9 mouse cellular contexts compared by ENCODE assay signal in genomic region chr4:122983486-122984261, GRCm38 (mm10). TPM values are rescaled to one million over a fixed set of nuclear protein-coding genes. Genes with fewer than 3 reads are reported as not detected.
A peak's percentile ranks its signal among the peaks of the same experiment; 100 is the strongest.
DNase-seq lines count a peak whose midpoint lies in the region; TF ChIP-seq lines count a peak whose summit lies in the region.
"Had no signal": no experiment of that assay in that cellular context is flagged by ENCODE, and none has a peak within 500 bp of the region (broad histone marks: within the 10 kb centered on the region; RNA-seq: fewer than 3 reads in every experiment).

No protein-coding gene starts in this region.

- H3K27me3 ChIP-seq in cerebellum, adult 2 months (ENCODE audit: control insufficient read depth, insufficient read depth, low read length): no peaks in the 10 kb centered on the region; the same call in 1 of the 2 replicates

- no peak for TF ChIP-seq CTCF in gastrocnemius, adult 2 months (IDR thresholded peaks at IDR 0.05)
- no peak for TF ChIP-seq CTCF in bone marrow, adult 2 months (IDR thresholded peaks at IDR 0.05; ENCODE audit: control insufficient read depth, insufficient read depth, low read length)
- no peak for TF ChIP-seq CTCF in cerebellum, adult 2 months (IDR thresholded peaks at IDR 0.05; ENCODE audit: borderline replicate concordance, insufficient read depth, low read depth, low read length)

- no peak overlapping the region for H3K27ac ChIP-seq in gastrocnemius, adult 2 months
- H3K27ac ChIP-seq in bone marrow, adult 2 months (ENCODE audit: control insufficient read depth, insufficient read depth, low read depth, low read length, poor library complexity): peak overlapping the region; percentile 24; the same call in 1 of the 2 replicates
- H3K27ac ChIP-seq in cerebellum, adult 2 months (ENCODE audit: insufficient read depth, low read length): no peak overlapping the region
- H3K27ac ChIP-seq: liver, embryonic 14.5 days had no signal

- WGBS in bone marrow, adult 2 months: 13% methylated on average over 17 of the region's 17 CpGs
- WGBS in cerebellum, adult 2 months: 44% methylated on average over 17 of the region's 17 CpGs

- no peak for DNase-seq in gastrocnemius, adult 2 months
- DNase-seq in gastrocnemius, postnatal 36 days: no peak
- peak; percentile 69 for DNase-seq in induced T-regulatory cell, adult 2 months (ENCODE audit: low read depth)
- DNase-seq in naive thymus-derived CD4-positive, alpha-beta T cell, adult 2 months (ENCODE audit: low read depth): peak; percentile 72
- no peak for DNase-seq in cerebellum, adult 2 months
- no peak for DNase-seq in ovary, postnatal 36 days (ENCODE audit: low spot score)
- no peak for DNase-seq in left cerebral cortex, postnatal 36 days (ENCODE audit: low spot score in 2 of 2)

- intact Hi-C loops in gastrocnemius, adult 2 months (cut with DNase I): loop anchor here (2.0 kb wide), 1 partner anchor 39 kb away; no protein-coding TSS in a partner anchor
- intact Hi-C loops in gastrocnemius, postnatal 36 days (cut with DNase I): loop anchor here (5.0 to 10.0 kb wide), 3 partner anchors 36 to 179 kb away; no protein-coding TSS in a partner anchor
- intact Hi-C loops in left cerebral cortex, postnatal 36 days (cut with DNase I): loop anchor here (2.0 to 5.0 kb wide), 3 partner anchors 39 to 176 kb away; no protein-coding TSS in a partner anchor

- TF ChIP-seq POLR2A in bone marrow, adult 2 months (IDR thresholded peaks at IDR 0.05; ENCODE audit: borderline replicate concordance, control insufficient read depth, low read depth, low read length): no peak
- no peak for TF ChIP-seq POLR2A in cerebellum, adult 2 months (IDR thresholded peaks at IDR 0.05; ENCODE audit: borderline replicate concordance, insufficient read depth, low read length)

- H3K4me1 ChIP-seq in bone marrow, adult 2 months (ENCODE audit: control insufficient read depth, insufficient read depth, low read length): peaks cover 2% of the 10 kb centered on the region; the same call in 1 of the 2 replicates
- H3K4me1 ChIP-seq in cerebellum, adult 2 months (ENCODE audit: control insufficient read depth, insufficient read depth, low read length): no peaks in the 10 kb centered on the region

- H3K4me3 ChIP-seq in gastrocnemius, adult 2 months: peak overlapping the region; percentile 37; the same call in 1 of the 2 replicates
- no peak overlapping the region for H3K4me3 ChIP-seq in bone marrow, adult 2 months (replicated peaks; ENCODE audit: control insufficient read depth, low read depth, low read length)
- no peak overlapping the region for H3K4me3 ChIP-seq in cerebellum, adult 2 months (replicated peaks; ENCODE audit: insufficient read depth, low read depth, low read length)

RNA-seq across cellular contexts. Expression of gene Mycl, which starts 11.8 kb away (rescaled TPM):
- under 1 TPM; 0.13 to 0.42 TPM for total RNA-seq in gastrocnemius, adult 2 months (2021)
- total RNA-seq in gastrocnemius, postnatal 36 days (2021): under 1 TPM; 0.41 to 0.52 TPM
- polyA plus RNA-seq in bone marrow, adult 2 months (2011; ENCODE audit: insufficient read depth, insufficient read length, low replicate concordance, missing spikeins): 0.40 and 0.60 TPM in 2 replicates
- 5.3 and 5.8 TPM in 2 replicates for polyA plus RNA-seq in cerebellum, adult 2 months (2012; rRNA removed)
- 10 to 100 TPM; 11.3 to 12.9 TPM for total RNA-seq in left cerebral cortex, postnatal 36 days (2021)

RNA-seq across cellular contexts. Expression of gene Mfsd2a, which starts 22.7 kb away (rescaled TPM):
- total RNA-seq in gastrocnemius, adult 2 months (2021): under 1 TPM in 1 of 2 experiments, not detected in 1; 0.10 TPM
- under 1 TPM; 0.13 to 0.39 TPM for total RNA-seq in gastrocnemius, postnatal 36 days (2021)
- not detected in 2 replicates for polyA plus RNA-seq in bone marrow, adult 2 months (2011; ENCODE audit: insufficient read depth, insufficient read length, low replicate concordance, missing spikeins)
- polyA plus RNA-seq in cerebellum, adult 2 months (2012; rRNA removed): 32.9 and 34.4 TPM in 2 replicates
- total RNA-seq in left cerebral cortex, postnatal 36 days (2021): 10 to 100 TPM; 36.9 to 50.0 TPM

RNA-seq across cellular contexts. Expression of gene Trit1, which starts 32.7 kb away (rescaled TPM):
- 1 to 10 TPM; 6.0 to 7.2 TPM for total RNA-seq in gastrocnemius, adult 2 months (2021)
- 1 to 10 TPM; 7.7 to 7.9 TPM for total RNA-seq in gastrocnemius, postnatal 36 days (2021)
- polyA plus RNA-seq in bone marrow, adult 2 months (2011; ENCODE audit: insufficient read depth, insufficient read length, low replicate concordance, missing spikeins): 7.3 and 12.3 TPM in 2 replicates
- 10.9 and 11.0 TPM in 2 replicates for polyA plus RNA-seq in cerebellum, adult 2 months (2012; rRNA removed)
- total RNA-seq in left cerebral cortex, postnatal 36 days (2021): 10 to 100 TPM; 18.2 to 23.5 TPM

Comparison
In these comparisons a context has a peak if more than half of its experiments do, and no peak if none do; other contexts are left out.
1. DNase-seq: peak in induced T-regulatory cell, adult 2 months (single experiment) and naive thymus-derived CD4-positive, alpha-beta T cell, adult 2 months (single experiment); none in gastrocnemius, adult 2 months (single experiment), gastrocnemius, postnatal 36 days (0 of 2), cerebellum, adult 2 months (0 of 2), ovary, postnatal 36 days (single experiment) and left cerebral cortex, postnatal 36 days (0 of 2).
2. RNA of gene Mycl, which starts 11.8 kb away (total RNA-seq): 11.3 to 12.9 TPM in left cerebral cortex, postnatal 36 days; 0.41 to 0.52 TPM in gastrocnemius, postnatal 36 days and 0.13 to 0.42 TPM in gastrocnemius, adult 2 months; every median in the first group is over 4 times any median in the second.
3. RNA of gene Mfsd2a, which starts 22.7 kb away (total RNA-seq): 36.9 to 50.0 TPM in left cerebral cortex, postnatal 36 days; 0.13 to 0.39 TPM in gastrocnemius, postnatal 36 days and 0.10 TPM in gastrocnemius, adult 2 months; every median in the first group is over 10 times any median in the second.